Mouse (Mus musculus) cortical plate, adult 2 months (tissue): ENCODE data around the gene Ctbp1.

Experiments used
- CTCF ChIP-seq: fragments of 200-500 bp; IDR thresholded peaks from 2 replicates; pipeline ENCODE4 v1.5.1; 2011; ENCODE audit warnings: mild to moderate bottlenecking, control low read depth, low read length; ENCODE audit not compliant: insufficient read depth; ENCODE audit errors: extremely low read depth
- POLR2A ChIP-seq: fragments of 200-500 bp; IDR thresholded peaks from 2 replicates; pipeline ENCODE4 v1.6.1; 2011; ENCODE audit warnings: mild to moderate bottlenecking, low read length, control low read depth; ENCODE audit not compliant: insufficient read depth; ENCODE audit errors: extremely low read depth

GRCm38 (mm10) chr5:33254416-33254815 is 20.4 kb downstream of the Ctbp1 start:
- TF ChIP-seq CTCF (no peak), POLR2A (no peak)
